In genomic region chr17:85700028-85700427, GRCm38 (mm10) we compare ENCODE assay signal across 21 mouse cellular contexts. TPM values are rescaled to one million over a fixed set of nuclear protein-coding genes. Genes with fewer than 3 reads are reported as not detected.
"Had no signal": no experiment of that assay in that cellular context is flagged by ENCODE, and none has a peak within 500 bp of the region (broad histone marks: within the 10 kb centered on the region; RNA-seq: fewer than 3 reads in every experiment).

No protein-coding gene starts in this region.

- ATAC-seq: inflammation-experienced regulatory T-cells, adult 6 months; intestine, embryonic 16.5 days; midbrain, embryonic 16.5 days had no signal

- H3K36me3 ChIP-seq: liver, embryonic 13.5 days; midbrain, embryonic 12.5 days; neural tube, embryonic 13.5 days had no signal

- H3K27ac ChIP-seq: left cerebral cortex, adult 2 months; liver, embryonic 13.5 days; midbrain, embryonic 12.5 days; neural tube, embryonic 13.5 days had no signal

- H3K4me2 ChIP-seq: liver, embryonic 13.5 days; midbrain, embryonic 12.5 days; neural tube, embryonic 13.5 days had no signal

- DNase-seq: kidney, adult 18-20 months; kidney, adult 9 months; kidney, postnatal 14 days; kidney, postnatal 4 days; layer of hippocampus, adult 9-11 months; liver, embryonic 13.5 days; lung, adult 2 months; lung, postnatal 14 days; lung, postnatal 4 days; retina, postnatal 1 day; thymus, adult 18-20 months; thymus, postnatal 36 days had no signal

- H3K4me3 ChIP-seq: left cerebral cortex, adult 2 months; liver, embryonic 13.5 days; midbrain, embryonic 12.5 days; myocyte; neural tube, embryonic 13.5 days had no signal

- H3K9me3 ChIP-seq: liver, embryonic 13.5 days; midbrain, embryonic 12.5 days; neural tube, embryonic 13.5 days had no signal

- H3K9ac ChIP-seq: liver, embryonic 13.5 days; midbrain, embryonic 12.5 days; neural tube, embryonic 13.5 days had no signal

- H3K4me1 ChIP-seq: liver, embryonic 13.5 days; midbrain, embryonic 12.5 days had no signal

RNA-seq across cellular contexts. Expression of gene Six2, which starts 12.0 kb away (rescaled TPM):
- polyA plus RNA-seq: inflammation-experienced regulatory T-cells, adult 6 months; liver, adult 2 months; liver, embryonic 13.5 days; liver, embryonic 16.5 days; myocyte; neural tube, embryonic 13.5 days had no signal
